Mouse (Mus musculus) C2C12 (cell line): ENCODE data around the gene Polr2l. TPM values are rescaled to one million over a fixed set of nuclear protein-coding genes. Genes with fewer than 3 reads are reported as not detected.

Experiments
- H3K27me3 ChIP-seq: one replicate; pipeline ENCODE4 v1.6.1; 2011; ENCODE audit not compliant: control insufficient read depth, insufficient read depth, insufficient read length
- H3K36me3 ChIP-seq: one replicate; pipeline ENCODE4 v1.6.1; 2011; ENCODE audit not compliant: control insufficient read depth, insufficient read depth
- H3K4me3 ChIP-seq: one replicate; pipeline ENCODE4 v1.5.1; 2011; ENCODE audit warnings: mild to moderate bottlenecking, control low read depth; ENCODE audit not compliant: poor library complexity, insufficient read depth, severe bottlenecking
- H3K79me2 ChIP-seq: one replicate; pipeline ENCODE4 v1.6.1; 2011; ENCODE audit not compliant: control insufficient read depth, insufficient read depth
- H3K79me3 ChIP-seq: one replicate; pipeline ENCODE4 v1.6.1; 2011; ENCODE audit warnings: low read depth, control low read depth
- H3ac ChIP-seq: one replicate; pipeline ENCODE3; 2011; ENCODE audit warnings: low read depth; ENCODE audit not compliant: control insufficient read depth, insufficient read length
- CEBPB ChIP-seq: IDR thresholded peaks from one replicate; pipeline ENCODE4 v1.6.1; 2011; ENCODE audit warnings: low read depth, mild to moderate bottlenecking, control low read depth, moderate library complexity
- CTCF ChIP-seq: IDR thresholded peaks from one replicate; pipeline ENCODE4 v1.5.1; 2011; ENCODE audit not compliant: control insufficient read depth, insufficient read depth, insufficient read length
- FOSL1 ChIP-seq: IDR thresholded peaks from one replicate; pipeline ENCODE4 v1.8.0; 2011; ENCODE audit warnings: mild to moderate bottlenecking, low read length; ENCODE audit not compliant: poor library complexity, insufficient read depth, severe bottlenecking
- MAX ChIP-seq: IDR thresholded peaks from one replicate; pipeline ENCODE4 v1.6.1; 2011; ENCODE audit warnings: mild to moderate bottlenecking, control low read depth
- MYOD1 ChIP-seq: IDR thresholded peaks from one replicate; pipeline ENCODE4 v1.6.1; 2011; ENCODE audit warnings: low read depth; ENCODE audit not compliant: control insufficient read depth, insufficient read length
- MYOG ChIP-seq: IDR thresholded peaks from one replicate; pipeline ENCODE4 v1.6.1; 2011; ENCODE audit not compliant: control insufficient read depth, insufficient read length; ENCODE audit errors: extremely low read depth
- USF1 ChIP-seq: IDR thresholded peaks from one replicate; pipeline ENCODE4 v1.6.1; 2011; ENCODE audit warnings: low read depth, mild to moderate bottlenecking, control low read depth, moderate library complexity
- polyA plus RNA-seq: library from polyadenylated mRNA; unstranded; fragments of >200 nt; fragmentation: generic; extraction: Trizol; gene quantifications from one replicate; pipeline ENCODE4 v1.2.1, GENCODE M21; 2012; ENCODE audit warnings: missing spikeins

The Polr2l gene
- polyA plus RNA-seq, 1 experiment = 124 TPM

DNA sequence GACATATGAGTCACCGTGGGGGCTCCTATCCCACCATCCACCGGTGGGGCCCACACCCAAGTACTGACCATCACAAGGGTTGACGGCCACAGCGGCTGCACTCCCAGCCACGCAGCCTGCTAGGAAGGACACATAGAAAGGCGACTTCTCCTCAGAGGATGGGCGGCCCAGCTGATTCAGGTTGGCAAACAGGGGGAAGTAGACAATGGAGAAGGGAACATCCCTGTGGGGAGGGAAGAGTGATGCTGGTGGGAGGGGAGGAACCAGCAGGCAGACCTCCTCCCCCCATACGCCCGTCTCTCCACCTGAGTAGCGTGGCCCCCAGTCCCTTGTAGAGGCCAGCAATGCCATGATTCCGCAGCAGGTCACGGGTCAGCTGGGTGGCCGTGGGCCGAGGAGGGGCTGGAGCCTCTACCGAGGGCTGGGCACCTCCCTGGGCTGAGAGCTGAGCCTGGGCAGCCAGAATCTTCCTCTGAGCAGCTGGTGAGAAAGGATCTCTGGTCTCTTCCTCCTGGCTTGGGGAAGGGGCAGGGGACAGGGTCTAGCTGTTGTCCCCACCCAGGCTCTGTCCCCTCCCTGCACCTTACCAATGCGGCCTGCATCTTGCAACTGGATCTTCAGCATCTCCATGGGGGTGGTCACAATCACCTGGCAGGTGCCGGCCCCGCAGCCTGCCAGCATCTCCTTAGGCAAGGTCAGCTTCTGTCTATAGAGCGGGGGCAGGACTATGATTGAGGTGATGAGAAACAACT, 43.3 kb downstream of the Polr2l start:
- H3K4me3 ChIP-seq = no peak overlapping the region
- peaks cover 7% of the 10 kb centered on the region for H3K79me3 ChIP-seq
- H3K79me2 ChIP-seq = peaks cover 22% of the 10 kb centered on the region
- H3ac ChIP-seq = no peak overlapping the region
- peaks cover 5% of the 10 kb centered on the region for H3K36me3 ChIP-seq
- no peaks in the 10 kb centered on the region for H3K27me3 ChIP-seq
- TF ChIP-seq CEBPB (no peak), MYOG (no peak), MAX (no peak)

DNA sequence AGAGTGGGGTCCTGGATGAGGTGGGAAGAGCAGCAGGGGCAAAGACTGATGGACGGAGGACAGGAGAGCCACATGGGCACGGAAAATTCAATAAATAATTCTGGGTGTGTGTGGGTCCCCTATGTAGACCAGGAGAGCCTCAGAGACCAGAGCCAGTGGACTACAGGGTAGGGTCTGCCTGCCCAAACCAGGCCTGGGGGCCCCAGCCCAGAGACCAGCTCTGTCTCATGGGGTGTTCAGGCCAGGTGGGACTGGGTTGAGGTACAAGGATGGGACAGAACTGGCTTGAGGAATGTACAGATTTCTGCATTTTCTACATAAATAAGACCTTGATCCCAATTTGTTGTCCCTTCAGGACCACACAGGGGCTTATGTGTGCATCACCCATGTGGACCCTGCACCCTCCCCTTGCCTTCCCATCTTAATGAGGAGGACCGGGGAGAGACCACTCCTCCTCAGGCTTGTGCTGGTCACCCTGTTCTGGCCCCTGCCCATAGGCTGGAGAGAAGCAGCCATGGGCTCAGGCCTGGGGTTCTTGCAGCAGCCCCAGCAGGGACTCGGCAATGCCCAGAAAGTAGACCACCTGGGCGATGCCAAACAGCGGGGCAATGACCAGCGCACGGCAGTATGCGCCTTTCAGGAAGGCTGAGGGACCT, 44.2 kb downstream of the Polr2l start:
- Histone ChIP-seq H3K27me3 (no peaks in the 10 kb centered on the region), H3ac (no peak overlapping the region), H3K4me3 (no peak overlapping the region), H3K79me2 (peaks cover 13% of the 10 kb centered on the region), H3K79me3 (peaks cover 3% of the 10 kb centered on the region), H3K36me3 (peaks cover 5% of the 10 kb centered on the region)
- no peak for TF ChIP-seq MYOG
- no peak for TF ChIP-seq CEBPB
- no peak for TF ChIP-seq USF1
- TF ChIP-seq MAX = no peak
- TF ChIP-seq FOSL1 = no peak
- no peak for TF ChIP-seq CTCF
- TF ChIP-seq MYOD1 = no peak

DNA sequence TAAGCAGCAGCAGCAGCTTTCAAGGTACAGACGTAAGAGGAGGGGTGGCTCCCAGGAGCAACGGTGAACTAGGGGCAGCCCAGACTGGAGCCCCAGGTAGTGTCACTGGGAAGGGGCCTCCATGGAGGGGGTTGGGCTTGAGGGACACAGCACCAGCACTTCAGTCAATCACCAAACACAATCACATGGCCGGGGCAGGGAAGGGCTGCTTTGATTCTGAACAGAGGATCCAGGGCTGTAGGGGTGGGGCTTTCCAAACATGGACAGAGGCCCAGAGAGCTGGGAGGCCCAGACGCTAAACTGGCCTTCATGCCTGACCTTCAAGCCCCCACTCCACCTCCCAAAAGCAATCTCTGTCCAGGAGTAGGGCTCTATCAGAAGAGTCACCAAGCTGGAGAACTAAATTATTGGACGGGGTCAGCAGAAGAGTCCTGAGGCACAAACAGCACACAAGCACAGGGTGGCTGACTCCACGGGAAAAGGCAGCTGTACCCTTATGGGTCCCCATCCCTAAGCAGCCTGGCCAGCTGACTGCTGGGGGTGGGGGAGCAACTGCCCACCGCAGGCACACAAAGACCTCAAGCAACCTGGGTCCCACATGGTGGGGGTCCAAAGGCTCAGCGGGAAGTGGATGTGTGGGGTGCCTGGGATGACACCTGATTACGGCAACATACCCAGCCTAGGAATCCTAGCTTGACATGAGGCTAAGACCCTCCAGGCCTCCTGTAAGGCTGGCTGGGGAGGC, 44.9 kb downstream of the Polr2l start:
- no peaks in the 10 kb centered on the region for H3K27me3 ChIP-seq
- peaks cover 8% of the 10 kb centered on the region for H3K79me2 ChIP-seq
- TF ChIP-seq CEBPB (no peak), FOSL1 (no peak), CTCF (no peak), MYOG (no peak), MAX (no peak), MYOD1 (no peak), USF1 (no peak)
- no peak overlapping the region for H3ac ChIP-seq
- no peak overlapping the region for H3K4me3 ChIP-seq
- H3K79me3 ChIP-seq = peaks cover 3% of the 10 kb centered on the region
- H3K36me3 ChIP-seq = peaks cover 5% of the 10 kb centered on the region

DNA sequence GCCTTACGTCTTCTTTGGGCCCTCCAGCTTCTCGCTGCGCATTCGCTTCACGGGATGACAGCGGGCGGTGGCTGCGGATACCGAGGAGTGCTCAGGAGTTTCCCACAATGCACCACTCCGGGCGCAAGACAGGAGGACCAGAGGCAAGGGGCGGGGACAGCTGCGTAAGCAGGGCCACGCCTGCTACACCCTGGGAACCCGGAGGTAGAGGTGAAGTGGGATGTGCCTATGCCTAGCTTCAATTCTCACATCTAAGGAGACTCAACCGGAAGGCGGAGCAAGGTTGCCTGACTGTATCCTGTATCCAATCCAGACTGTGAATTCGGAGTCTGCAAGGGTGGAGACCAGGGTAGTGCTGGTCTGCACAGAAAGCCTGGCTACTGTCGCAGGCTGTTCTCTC, 45.6 kb downstream of the Polr2l start, which contains the start of gene Cend1:
Gene Cend1 (minus strand): TSS at position 182 of the 400 bp plus-strand sequence.
- peaks cover 5% of the 10 kb centered on the region for H3K36me3 ChIP-seq
- no peaks in the 10 kb centered on the region for H3K79me3 ChIP-seq
- TF ChIP-seq FOSL1 (no peak), MAX (no peak), MYOG (no peak), CTCF (no peak), CEBPB (no peak)
- H3ac ChIP-seq = no peak within 1 kb of the TSS
- no peak within 1 kb of the TSS for H3K4me3 ChIP-seq
- peaks cover under 1% of the 10 kb centered on the region for H3K79me2 ChIP-seq
- no peaks in the 10 kb centered on the region for H3K27me3 ChIP-seq

DNA sequence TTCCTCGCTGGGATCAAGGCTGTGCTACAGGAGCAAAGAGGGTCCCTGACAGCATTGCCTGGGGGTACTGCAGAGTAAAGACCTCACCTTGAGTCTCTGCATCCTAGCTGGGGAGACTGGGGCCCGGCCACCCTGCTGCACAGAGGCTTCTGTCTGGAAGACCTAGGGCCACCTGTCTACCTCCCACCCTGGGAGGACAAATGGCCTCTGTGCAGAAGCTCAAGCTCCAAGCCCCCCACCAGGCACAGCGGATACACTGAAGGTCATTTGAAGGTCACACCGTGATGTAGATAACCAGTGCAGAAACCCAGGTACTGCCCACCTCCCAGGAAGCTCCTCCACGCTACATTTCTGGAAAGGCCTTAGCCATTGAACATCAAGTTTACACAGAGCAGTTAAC, 46.2 kb downstream of the Polr2l start:
- no peak overlapping the region for H3K4me3 ChIP-seq
- H3K27me3 ChIP-seq = no peaks in the 10 kb centered on the region
- H3ac ChIP-seq = no peak overlapping the region
- no peaks in the 10 kb centered on the region for H3K36me3 ChIP-seq
- TF ChIP-seq FOSL1 = no peak
- no peak for TF ChIP-seq USF1
- TF ChIP-seq CTCF = no peak
- TF ChIP-seq MYOG = no peak
- no peak for TF ChIP-seq CEBPB
- TF ChIP-seq MAX = no peak
- TF ChIP-seq MYOD1 = no peak
- no peaks in the 10 kb centered on the region for H3K79me2 ChIP-seq
- no peaks in the 10 kb centered on the region for H3K79me3 ChIP-seq
